Mouse (Mus musculus): ENCODE data around the gene Wfdc21.
A peak's percentile ranks its signal among the peaks of the same experiment; 100 is the strongest.

Wfdc21 gene

GRCm38 (mm10) chr11:83746681-83747080, at the start of gene Wfdc21:
TSS of gene Wfdc21 (plus strand) at chr11:83746940.
- DNase-seq (ENCODE audit: low spot score in 2 of 2), result no peak

- peak in 1 of 2 experiments; percentile 6 for DNase-seq (ENCODE audit: low spot score in 2 of 2)
Observed at GRCm38 (mm10) chr11:83703705-83704104, 43.0 kb upstream of the Wfdc21 start, which contains the start of gene Wfdc17. TSS of gene Wfdc17 (plus strand) at chr11:83703991.

- no peak for DNase-seq (ENCODE audit: low spot score in 2 of 2)
Observed at GRCm38 (mm10) chr11:83708715-83709114, 38.0 kb upstream of the Wfdc21 start, which contains the start of gene Wfdc18. TSS of gene Wfdc18 (plus strand) at chr11:83709015.

- no peak for DNase-seq (ENCODE audit: low spot score in 2 of 2)
Observed at GRCm38 (mm10) chr11:83709683-83710082, 37.1 kb upstream of the Wfdc21 start.

GRCm38 (mm10) chr11:83712671-83713070, 34.1 kb upstream of the Wfdc21 start:
- DNase-seq (ENCODE audit: low spot score in 2 of 2), result no peak

GRCm38 (mm10) chr11:83713925-83714324, 32.8 kb upstream of the Wfdc21 start:
- no peak for DNase-seq (ENCODE audit: low spot score in 2 of 2)

GRCm38 (mm10) chr11:83717042-83717665, 29.6 kb upstream of the Wfdc21 start:
- DNase-seq (ENCODE audit: low spot score in 2 of 2), result no peak

GRCm38 (mm10) chr11:83720766-83721165, 26.0 kb upstream of the Wfdc21 start:
- no peak for DNase-seq (ENCODE audit: low spot score in 2 of 2)

GRCm38 (mm10) chr11:83728757-83729432, 17.8 kb upstream of the Wfdc21 start:
- DNase-seq (ENCODE audit: low spot score in 2 of 2), result no peak

GRCm38 (mm10) chr11:83731116-83731515, 15.6 kb upstream of the Wfdc21 start:
- DNase-seq (ENCODE audit: low spot score in 2 of 2), result no peak

- no peak for DNase-seq (ENCODE audit: low spot score in 2 of 2)
Observed at GRCm38 (mm10) chr11:83733071-83733640, 13.6 kb upstream of the Wfdc21 start.

GRCm38 (mm10) chr11:83734215-83734614, 12.5 kb upstream of the Wfdc21 start:
- no peak for DNase-seq (ENCODE audit: low spot score in 2 of 2)

- no peak for DNase-seq (ENCODE audit: low spot score in 2 of 2)
Observed at GRCm38 (mm10) chr11:83735881-83736280, 10.9 kb upstream of the Wfdc21 start.

- peak; percentile 83 to 87 for DNase-seq (ENCODE audit: low spot score in 2 of 2)
Observed at GRCm38 (mm10) chr11:83737109-83737558, 9.6 kb upstream of the Wfdc21 start.

- peak; percentile 64 to 77 for DNase-seq (ENCODE audit: low spot score in 2 of 2)
Observed at GRCm38 (mm10) chr11:83739241-83739640, 7.5 kb upstream of the Wfdc21 start.

GRCm38 (mm10) chr11:83740443-83740991, 6.2 kb upstream of the Wfdc21 start:
- DNase-seq (ENCODE audit: low spot score in 2 of 2), result no peak

GRCm38 (mm10) chr11:83741841-83742240, 4.9 kb upstream of the Wfdc21 start:
- no peak for DNase-seq (ENCODE audit: low spot score in 2 of 2)

GRCm38 (mm10) chr11:83742731-83743355, 3.9 kb upstream of the Wfdc21 start:
- peak; percentile 67 to 70 for DNase-seq (ENCODE audit: low spot score in 2 of 2)

GRCm38 (mm10) chr11:83743525-83743924, 3.2 kb upstream of the Wfdc21 start:
- no peak for DNase-seq (ENCODE audit: low spot score in 2 of 2)

- DNase-seq (ENCODE audit: low spot score in 2 of 2), result peak; percentile 88 to 90
Observed at GRCm38 (mm10) chr11:83746152-83746551, 588 bp upstream of the Wfdc21 start.

GRCm38 (mm10) chr11:83747376-83748265, 881 bp downstream of the Wfdc21 start:
- no peak for DNase-seq (ENCODE audit: low spot score in 2 of 2)

All from spleen, postnatal 36 days (tissue).